In the genomic region with DNA sequence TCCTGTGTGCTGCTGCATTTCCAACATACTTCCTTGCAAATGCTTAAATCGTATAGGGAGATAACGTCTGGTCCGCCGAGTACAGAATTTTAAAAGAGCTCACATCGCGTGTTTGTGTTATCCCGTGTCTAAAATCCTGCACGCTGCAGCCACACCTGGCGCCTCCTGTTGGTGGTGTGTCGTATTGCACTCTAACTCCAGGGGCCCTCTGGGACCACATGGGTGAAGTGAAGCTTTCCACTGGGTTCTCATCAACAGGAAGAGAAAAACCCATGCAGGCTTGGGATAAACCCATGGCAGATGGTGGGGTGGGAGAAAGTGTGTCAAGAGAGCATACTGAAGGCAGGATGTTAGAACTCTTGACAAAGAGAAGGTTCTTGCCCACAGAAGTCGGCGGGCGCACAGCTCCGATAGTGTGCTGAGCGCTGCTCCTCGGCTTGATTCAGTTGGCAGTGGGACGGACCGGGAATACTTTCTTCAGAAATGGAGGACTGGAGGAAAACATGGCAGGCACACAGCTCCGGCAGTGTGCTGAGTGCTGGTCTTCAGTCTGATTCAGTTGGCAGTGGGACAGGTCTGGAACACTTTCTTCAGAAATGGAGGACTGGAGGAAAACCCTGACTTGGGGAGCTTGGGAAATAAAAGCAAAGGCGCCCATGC, we compare ENCODE assay signal across 9 mouse cellular contexts.
DNase-seq lines count a peak whose midpoint lies in the region; ATAC-seq lines count a peak whose summit lies in the region.
"Had no signal": no experiment of that assay in that cellular context is flagged by ENCODE, and none has a peak within 500 bp of the region (broad histone marks: within the 10 kb centered on the region; RNA-seq: fewer than 3 reads in every experiment).

No protein-coding gene starts in this region.

- WGBS in forebrain, embryonic 10.5 days, result 81% methylated on average over 20 of the region's 20 CpGs
- WGBS in midbrain, embryonic 13.5 days, result 74% methylated on average over 20 of the region's 20 CpGs

- ATAC-seq in midbrain, embryonic 13.5 days, result peak; percentile 16
- no peak for ATAC-seq in megakaryocyte, adult 5-6 weeks (ENCODE audit: poor library complexity, severe bottlenecking)

- DNase-seq in layer of hippocampus, postnatal 10 days (ENCODE audit: low spot score in 2 of 2), result peak; percentile 34 to 40
- DNase-seq in layer of hippocampus, adult 18-20 months (ENCODE audit: low spot score in 2 of 2), result no peak
- DNase-seq in brain, embryonic 18.5 days (ENCODE audit: low read depth, low spot score), result peak; percentile 46
- DNase-seq in forebrain, embryonic 10.5 days (ENCODE audit: extremely low spot score, low spot score), result peak; percentile 22
- DNase-seq in right cerebral cortex, postnatal 14 days, result no peak
- DNase-seq in spleen, adult 18-20 months, result no peak

- H3K4me1 ChIP-seq in forebrain, embryonic 10.5 days, result peaks cover 22% of the 10 kb centered on the region
- peaks cover 26% of the 10 kb centered on the region for H3K4me1 ChIP-seq in midbrain, embryonic 13.5 days (replicated peaks)

- H3K36me3 ChIP-seq in forebrain, embryonic 10.5 days (replicated peaks), result no peaks in the 10 kb centered on the region
- no peaks in the 10 kb centered on the region for H3K36me3 ChIP-seq in midbrain, embryonic 13.5 days

- no peak overlapping the region for H3K4me3 ChIP-seq in forebrain, embryonic 10.5 days
- no peak overlapping the region for H3K4me3 ChIP-seq in midbrain, embryonic 13.5 days (replicated peaks)
- H3K4me3 ChIP-seq: megakaryocyte, embryonic 14.5 days had no signal

- H3K4me2 ChIP-seq in midbrain, embryonic 13.5 days (replicated peaks), result no peak overlapping the region

- H3K9me3 ChIP-seq in forebrain, embryonic 10.5 days, result no peaks in the 10 kb centered on the region
- H3K9me3 ChIP-seq in midbrain, embryonic 13.5 days, result no peaks in the 10 kb centered on the region
- H3K9me3 ChIP-seq: megakaryocyte, embryonic 14.5 days had no signal

- no peaks in the 10 kb centered on the region for H3K27me3 ChIP-seq in forebrain, embryonic 10.5 days (ENCODE audit: poor library complexity, severe bottlenecking)
- H3K27me3 ChIP-seq in midbrain, embryonic 13.5 days, result peaks cover 6% of the 10 kb centered on the region; the same call in 1 of the 2 replicates

- H3K9ac ChIP-seq in midbrain, embryonic 13.5 days (replicated peaks), result no peak overlapping the region

- H3K27ac ChIP-seq in forebrain, embryonic 10.5 days, result peak overlapping the region; percentile 54; the same call in 1 of the 2 replicates
- peak overlapping the region; percentile 48; the same call in 1 of the 2 replicates for H3K27ac ChIP-seq in midbrain, embryonic 13.5 days

Comparison
In these comparisons a context has a peak if more than half of its experiments do, and no peak if none do; other contexts are left out.
1. DNase-seq: peak in layer of hippocampus, postnatal 10 days (2 of 2), brain, embryonic 18.5 days (single experiment) and forebrain, embryonic 10.5 days (single experiment); none in layer of hippocampus, adult 18-20 months (0 of 2), right cerebral cortex, postnatal 14 days (single experiment) and spleen, adult 18-20 months (0 of 2).